Mouse (Mus musculus) megakaryocyte, embryonic 14.5 days (primary cell): ENCODE data around the gene Urgcp.

Source experiments
- FLI1 ChIP-seq: IDR thresholded peaks from 2 replicates; pipeline ENCODE4 v1.6.1; 2012; ENCODE audit warnings: low read length, inconsistent platforms, mixed read lengths
- GATA1 ChIP-seq: IDR thresholded peaks from 3 replicates; pipeline ENCODE4 v1.6.1; 2012; ENCODE audit warnings: mixed read lengths, low read length, inconsistent platforms, borderline replicate concordance

DNA sequence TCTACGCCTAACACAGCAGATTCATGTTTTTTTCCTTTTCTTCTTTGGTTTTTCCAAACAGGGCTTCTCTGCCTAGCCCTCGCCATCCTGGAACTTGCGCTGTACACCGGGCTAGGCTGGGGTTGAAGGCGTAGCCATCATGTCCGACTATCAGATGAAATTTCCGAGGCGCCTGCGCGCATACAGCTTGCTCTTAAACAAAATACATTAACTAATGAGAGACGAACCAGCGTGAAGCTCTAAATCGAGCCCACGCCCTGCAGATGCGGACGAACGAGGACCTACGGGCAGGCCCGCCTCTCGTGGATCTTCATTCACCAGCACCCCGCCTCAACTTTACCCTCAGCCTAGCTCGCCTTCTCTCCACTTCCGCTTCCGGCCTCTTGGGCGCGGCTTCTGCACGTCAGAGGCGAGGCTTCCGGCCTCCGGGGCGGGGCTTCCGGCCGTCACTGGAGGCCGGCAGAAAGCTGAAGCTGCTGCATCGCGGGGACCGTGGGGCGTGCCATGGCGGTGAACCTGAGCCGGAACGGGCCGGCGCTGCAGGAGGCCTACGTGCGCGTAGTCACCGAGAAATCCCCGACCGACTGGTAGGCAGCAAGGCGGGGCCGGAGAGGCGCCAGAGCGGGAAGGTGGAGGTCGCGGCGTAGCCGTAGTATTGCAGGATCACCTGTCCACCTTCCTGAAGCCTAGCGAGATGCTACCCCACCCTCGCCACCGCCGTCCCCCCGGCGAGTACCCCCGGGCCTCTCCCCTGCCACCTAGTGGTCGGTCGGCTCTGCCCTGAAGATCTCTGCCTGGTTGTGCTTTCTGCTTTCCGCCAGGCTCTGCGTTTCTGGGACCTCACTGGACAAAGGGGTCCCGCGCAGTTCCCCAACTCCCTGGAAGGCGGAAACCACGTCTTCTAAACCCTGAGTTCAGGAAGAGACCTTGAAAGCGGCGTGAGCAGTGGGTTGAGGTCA, 26.2 kb upstream of the Urgcp start, which contains the start of gene Dbnl:
- TF ChIP-seq GATA1 (no peak), FLI1 (peak; percentile 99)
